Mouse (Mus musculus): ENCODE measurements around the gene Zar1. TPM values are rescaled to one million over a fixed set of nuclear protein-coding genes. Genes with fewer than 3 reads are reported as not detected.

The Zar1 gene
- total RNA-seq, 2 experiments from 2014 or later = 0.36 TPM; not detected in 1

Other genes starting within 250 kb of the Zar1 start
- gene Corin, start 76.8 kb downstream of the Zar1 start, total RNA-seq (2021) = 1 to 10 TPM in 1 of 2 experiments, under 1 TPM in 1; 0.71 to 1.3 TPM
- 10 to 100 TPM; 19.4 to 23.2 TPM for gene Nfxl1, start 21.6 kb downstream of the Zar1 start, total RNA-seq (2021)
- gene Gm5868, start 6.3 kb upstream of the Zar1 start, total RNA-seq (2021) = 1 to 10 TPM; 3.3 to 4.5 TPM
- gene Cnga1, start 63.0 kb upstream of the Zar1 start, total RNA-seq (2021) = not detected
- 1 to 10 TPM; 3.9 to 6.7 TPM for gene Nipal1, start 66.5 kb upstream of the Zar1 start, total RNA-seq (2021)
- under 1 TPM; 0.25 TPM for gene Txk, start 171.5 kb upstream of the Zar1 start, total RNA-seq (2021)

Data from adrenal gland, postnatal 4 days (tissue).